Mouse (Mus musculus): ENCODE measurements around the gene Fgf12. TPM values are rescaled to one million over a fixed set of nuclear protein-coding genes. Genes with fewer than 3 reads are reported as not detected.

The Fgf12 gene
- 100 to 1,000 TPM; 138 to 144 TPM for total RNA-seq (2021)

DNA sequence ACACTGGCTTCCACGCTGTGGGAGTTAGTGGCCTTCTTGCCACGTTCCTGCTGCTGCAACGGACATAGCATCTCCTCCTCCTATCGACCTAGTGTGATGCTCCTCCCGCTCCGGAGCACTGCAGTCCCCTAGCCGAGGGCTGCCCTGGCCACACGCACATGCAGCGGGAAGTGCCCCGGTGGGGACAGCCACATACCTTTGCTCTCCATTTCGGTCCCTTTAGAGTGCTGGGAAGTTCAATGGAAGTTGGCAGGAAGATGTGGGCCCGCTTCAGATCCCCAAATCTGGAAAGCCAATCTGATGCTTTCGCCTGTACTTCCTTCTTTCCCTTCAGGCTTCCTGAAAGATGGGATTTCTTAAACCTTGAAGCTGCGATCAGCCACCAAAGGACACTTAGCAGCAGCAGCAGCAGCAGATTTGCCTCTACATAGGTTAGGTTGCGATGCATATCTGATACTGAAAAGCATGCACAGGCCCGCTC, at the start of gene Fgf12:
Gene Fgf12 (minus strand): TSS at position 431 of the 481 bp plus-strand sequence.
- peak; percentile 30 for DNase-seq
- intact Hi-C loops (cut with DNase I): no loop called here

DNA sequence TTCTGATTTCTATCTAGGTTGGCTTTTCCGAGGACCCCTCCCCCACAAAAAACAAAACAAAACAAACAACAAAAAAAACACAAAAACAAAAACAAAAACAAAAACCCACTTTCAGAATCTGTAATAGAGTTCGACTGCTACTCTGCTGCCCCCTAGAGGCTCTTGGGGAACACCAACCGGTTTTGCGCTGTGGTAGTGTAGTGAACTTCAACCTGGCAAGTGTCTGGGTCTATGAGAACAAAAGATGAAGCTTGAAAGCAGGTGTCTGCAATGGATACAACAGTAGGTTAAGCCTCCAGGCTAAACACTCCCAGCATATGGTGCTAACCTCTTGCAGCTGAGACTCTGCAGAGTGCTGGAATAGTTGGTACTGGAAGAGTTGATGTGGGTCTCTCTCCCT, 40.2 kb upstream of the Fgf12 start:
- peak; percentile 45 for DNase-seq
- intact Hi-C loops (cut with DNase I): loop anchor here (10.0 kb wide), 1 partner anchor 198 kb away; no protein-coding TSS in a partner anchor

DNA sequence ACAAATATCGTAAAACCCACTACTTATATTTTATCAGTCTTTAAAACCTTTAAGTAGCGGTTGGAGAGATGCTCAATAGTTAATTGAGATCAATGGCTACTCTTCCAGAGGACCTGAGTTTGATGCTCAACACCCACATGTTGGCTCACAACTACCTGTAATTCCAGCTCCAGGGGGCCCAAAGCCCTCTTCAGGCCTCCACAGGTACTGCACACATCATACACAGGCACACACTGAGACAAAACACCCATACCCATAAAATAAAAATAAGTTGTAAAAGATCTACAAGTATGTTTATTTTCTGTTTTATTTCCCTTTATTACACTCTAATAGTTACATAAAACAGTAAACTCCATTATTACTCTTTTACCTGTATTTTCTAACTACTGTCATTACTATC, 17.4 kb upstream of the Fgf12 start:
- DNase-seq: no peak
- intact Hi-C loops (cut with DNase I): no loop called here

DNA sequence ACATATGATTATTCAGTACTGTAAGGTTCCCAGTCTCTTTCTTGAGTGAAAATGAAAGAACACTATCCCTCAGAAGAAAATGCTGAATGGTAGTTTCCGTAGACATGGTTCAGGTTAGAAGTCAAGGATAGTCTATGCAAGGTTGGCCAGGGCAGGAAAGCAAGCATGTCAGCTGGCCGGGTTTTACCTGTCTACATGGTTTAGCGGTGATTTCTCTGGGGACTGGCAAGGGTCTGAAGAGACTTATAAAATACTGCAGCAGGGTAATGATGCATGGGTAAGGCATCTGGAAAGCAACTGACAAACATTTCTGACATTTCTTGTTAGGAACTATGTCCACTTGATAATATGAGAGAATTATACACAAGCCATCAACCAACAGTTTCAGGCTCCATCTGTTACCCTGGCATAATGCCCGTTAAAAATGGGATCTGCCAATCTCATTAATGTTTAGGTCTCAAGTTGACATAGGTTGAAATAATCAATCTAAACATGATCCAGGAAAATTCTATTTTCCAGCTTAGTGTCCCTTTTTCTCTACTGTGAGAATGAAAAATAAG, 8.6 kb upstream of the Fgf12 start:
- DNase-seq: peak; percentile 60
- intact Hi-C loops (cut with DNase I): no loop called here

DNA sequence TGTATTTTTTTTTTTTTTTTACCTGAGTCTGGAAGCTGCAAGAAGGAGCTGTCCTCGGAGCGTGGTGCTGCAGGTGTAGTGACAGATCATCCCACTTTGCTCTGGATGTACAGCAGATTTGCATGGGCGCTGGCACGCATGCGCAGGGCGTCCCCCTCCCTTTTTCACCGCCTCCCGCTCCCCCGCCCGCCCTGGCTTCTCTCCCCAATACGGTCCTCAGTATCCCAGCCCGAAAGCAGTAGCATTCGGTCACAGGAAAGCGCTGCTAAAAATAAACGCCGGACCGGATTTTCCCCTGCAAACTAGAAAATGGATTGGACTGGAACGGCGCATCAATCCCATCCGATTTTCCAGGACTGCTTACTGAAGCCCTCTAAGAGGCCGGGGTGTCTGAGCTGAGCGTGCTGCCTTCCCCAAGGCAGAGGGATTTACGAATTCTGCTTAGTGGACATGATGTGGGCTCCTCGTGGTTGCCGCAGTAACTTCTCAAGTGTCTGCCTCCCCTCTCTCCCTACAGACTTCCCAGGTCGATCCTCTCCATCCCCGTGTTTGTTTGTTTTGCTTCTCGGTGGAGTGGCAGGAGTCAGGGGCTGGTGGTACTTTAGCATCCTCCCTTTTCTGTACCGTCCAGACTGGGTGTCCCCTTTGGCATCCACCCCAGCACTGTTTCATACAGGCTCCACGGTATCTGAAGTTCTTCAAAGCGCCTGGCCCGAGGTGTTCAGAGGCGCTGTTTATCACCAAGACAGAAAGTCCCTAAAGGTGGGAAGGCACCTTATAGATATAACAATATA, 453 bp upstream of the Fgf12 start:
- peak; percentile 98 for DNase-seq
- intact Hi-C loops (cut with DNase I): no loop called here

DNA sequence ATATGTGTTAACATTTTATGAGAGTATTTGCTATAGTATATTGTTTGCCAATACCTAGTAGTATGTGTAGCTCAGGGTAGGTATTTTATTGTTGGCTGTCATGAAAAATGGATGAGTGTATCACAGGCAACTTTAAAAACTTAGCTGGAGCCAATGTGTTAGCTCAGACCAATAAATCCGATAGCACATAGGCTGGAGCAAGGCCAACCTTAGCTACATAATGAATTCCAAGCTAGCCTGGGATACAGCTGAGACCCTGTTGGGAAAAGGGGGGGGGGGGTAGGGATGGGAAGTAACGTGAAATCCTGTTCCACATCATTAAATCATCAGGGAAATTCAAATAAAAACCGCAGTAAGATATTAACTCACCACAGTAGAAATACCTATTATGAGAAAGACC, 18.4 kb downstream of the Fgf12 start:
- DNase-seq: no peak
- intact Hi-C loops (cut with DNase I): no loop called here

DNA sequence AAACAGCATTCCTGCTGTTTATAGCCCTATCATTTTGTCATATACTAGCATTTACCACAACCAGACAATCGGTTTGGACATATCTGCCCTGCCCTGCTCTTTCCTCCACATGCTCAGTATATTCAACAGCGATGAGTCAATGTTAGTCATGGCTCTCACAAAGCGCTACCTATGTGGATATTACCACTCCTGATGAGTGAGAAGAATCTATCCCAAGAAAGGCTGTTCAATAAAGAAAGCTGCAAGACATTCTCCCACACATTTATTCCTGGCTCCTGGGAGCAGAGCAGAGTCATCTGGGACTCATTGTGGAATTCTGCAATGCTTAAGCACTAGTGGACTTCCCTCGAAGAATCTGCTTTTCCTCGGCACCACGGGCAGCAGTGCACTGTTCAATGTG, 26.1 kb downstream of the Fgf12 start:
- no peak for DNase-seq
- intact Hi-C loops (cut with DNase I): no loop called here

DNA sequence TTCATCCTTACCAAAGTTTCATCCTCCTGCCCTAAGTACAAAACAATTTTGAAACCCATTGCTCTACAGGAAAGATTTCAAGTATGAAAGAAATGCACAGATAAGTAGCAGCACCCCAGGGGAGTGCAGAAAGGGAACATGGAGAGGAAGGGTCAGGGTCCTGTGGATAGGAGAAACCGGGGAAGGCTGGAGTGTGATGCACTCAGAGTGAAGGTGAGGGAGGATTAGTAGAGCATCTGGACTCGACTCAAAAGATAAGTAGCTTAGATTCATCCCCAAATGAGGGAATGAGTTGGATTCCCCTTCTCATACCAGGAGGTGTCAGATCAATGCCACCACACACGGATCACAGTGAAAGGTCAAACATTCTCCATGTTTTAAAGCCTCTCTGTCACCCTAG, 46.2 kb downstream of the Fgf12 start:
- no peak for DNase-seq
- intact Hi-C loops (cut with DNase I): no loop called here

DNA sequence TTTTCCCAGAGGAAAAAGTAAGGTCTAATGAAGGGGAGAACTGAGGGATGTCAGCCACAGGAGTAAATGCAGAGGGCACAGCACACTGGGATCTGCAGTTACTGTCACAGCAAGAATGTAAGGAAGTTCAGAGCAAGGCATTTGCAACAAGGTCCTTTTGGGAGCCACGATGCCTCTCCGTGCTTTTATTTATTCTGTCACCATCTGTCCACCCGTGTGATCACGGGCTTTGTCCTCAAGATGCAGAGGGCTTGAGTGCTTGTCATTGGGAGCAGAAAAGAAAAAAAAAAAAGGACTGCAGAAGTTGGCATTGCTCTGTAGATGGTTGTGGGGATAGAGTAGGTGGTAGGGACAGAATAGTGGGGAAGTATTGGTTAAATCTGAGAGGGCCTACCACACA, 52.5 kb downstream of the Fgf12 start:
- DNase-seq: no peak
- intact Hi-C loops (cut with DNase I): no loop called here

DNA sequence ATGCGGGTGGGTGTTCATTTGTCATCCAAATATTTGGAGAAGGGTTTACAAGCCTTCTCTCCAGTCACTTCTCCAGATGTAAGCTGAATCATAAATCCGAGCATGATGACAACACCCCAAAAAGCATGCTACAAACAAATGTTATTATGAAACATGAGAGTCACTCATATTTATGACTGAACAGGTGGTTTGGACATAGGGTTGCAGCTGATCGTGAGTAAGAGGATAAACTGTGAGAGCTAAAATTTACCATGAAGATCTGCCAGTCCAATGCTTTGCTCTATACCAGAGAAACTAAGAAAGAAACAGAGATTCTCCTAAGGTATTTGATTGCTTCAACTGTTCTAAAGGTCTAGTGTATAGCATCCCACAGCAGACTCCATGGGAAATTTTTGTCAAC, 56.0 kb downstream of the Fgf12 start:
- intact Hi-C loops (cut with DNase I): no loop called here
- DNase-seq: no peak

DNA sequence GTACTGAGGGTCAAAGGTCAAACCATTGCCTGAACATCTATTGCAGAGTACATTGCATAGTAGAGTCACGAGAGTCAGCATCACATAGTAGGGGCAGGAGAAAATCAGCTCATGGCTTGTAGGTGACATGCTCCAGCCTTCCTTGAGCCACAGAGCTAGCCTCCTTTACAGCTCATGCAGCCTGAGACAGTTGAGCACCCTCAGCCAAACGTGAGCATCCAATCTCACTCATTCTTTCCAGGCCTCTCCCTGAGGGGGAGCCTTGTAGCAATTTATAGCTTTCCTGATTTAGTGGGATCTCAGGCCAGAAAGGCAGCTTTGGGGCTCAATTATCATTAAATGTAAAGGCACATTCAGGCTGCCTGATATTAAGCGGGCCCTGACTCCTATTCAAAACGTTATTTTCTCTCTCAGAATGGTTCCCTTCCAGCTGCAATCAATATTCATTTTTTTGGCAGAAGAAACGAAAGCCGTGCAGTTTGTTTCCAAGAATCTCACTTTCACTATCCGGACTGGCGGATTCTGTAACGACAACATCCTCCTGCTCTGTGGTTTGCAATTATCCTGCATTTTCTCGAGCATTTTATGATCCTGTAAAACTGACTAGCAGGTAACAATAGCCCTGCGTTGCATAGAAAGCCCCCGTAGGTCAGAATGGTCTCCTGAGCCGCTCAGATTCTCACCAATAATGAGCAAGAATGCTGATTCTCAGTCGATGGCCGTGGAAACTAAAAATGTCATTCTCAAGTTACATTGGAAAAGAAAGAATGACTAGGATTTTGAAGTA, 58.6 kb downstream of the Fgf12 start:
- no peak for DNase-seq
- intact Hi-C loops (cut with DNase I): no loop called here

DNA sequence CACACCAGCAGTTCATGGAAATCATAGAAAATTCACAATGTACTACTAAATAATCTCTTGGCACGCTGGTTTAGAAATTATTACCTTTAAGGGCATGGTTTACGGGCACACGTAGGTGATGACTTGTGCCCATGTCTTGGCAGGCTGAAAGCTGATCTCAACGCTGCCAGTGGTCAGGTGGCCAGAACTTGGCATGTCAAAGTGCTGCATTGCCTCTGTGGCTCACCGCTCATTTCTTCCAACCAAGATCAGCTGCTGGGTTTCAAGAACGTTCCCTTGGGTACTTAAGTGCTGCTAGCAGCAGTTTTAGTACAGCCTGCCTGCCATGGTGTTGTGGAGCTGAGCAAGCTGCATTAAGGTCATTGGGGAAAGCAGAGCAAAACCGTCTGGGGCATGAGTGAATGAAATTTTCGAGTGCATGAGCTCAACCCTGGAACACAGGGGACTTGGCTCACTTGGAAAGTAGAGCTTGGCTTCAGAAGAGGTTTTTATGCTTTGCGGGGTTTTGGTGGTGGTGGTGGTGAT, 63.9 kb downstream of the Fgf12 start:
- no peak for DNase-seq
- intact Hi-C loops (cut with DNase I): no loop called here

DNA sequence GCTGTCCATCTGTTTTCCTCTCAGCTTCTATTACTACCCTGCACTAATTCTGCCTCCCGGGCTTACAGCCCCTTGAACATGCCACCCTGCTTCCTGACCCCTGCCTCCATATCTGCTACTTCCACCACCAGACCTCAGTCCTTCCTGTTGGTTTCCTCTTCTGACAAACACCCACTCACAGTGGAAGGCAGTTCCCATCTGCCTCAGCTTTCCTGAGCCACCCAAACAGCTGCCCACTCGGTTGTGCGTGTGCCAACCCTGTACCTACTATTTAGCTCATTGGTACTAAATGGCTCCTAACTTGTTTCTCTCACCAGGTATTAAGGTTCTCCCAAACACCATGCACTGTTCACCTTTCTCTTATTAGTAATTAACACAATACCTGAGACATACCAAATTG, 71.2 kb downstream of the Fgf12 start:
- intact Hi-C loops (cut with DNase I): no loop called here
- no peak for DNase-seq

DNA sequence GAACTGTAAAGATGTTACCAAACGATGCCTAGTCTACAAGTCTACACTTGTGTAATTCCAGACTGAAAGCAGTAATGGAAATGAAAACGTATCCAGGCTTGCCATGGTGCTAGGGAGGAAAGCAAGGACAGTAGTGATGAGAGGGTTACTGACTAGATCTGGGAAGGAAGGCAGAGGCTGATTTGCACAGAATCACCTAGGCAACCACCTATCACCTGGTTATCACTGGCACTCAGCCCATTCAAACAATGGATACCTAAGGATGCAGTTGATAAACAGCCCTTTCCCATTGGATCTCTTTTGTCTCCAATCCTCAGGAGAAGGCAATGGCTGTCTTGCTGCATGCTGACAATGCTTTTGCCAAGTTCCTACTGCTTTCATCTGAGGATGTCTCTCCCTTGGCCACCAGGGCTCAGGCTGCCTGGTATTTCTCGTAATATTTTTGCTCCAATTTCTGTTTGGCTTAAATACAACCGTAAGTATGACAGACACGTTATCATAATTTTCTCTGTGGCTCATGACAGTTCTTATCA, 84.0 kb downstream of the Fgf12 start:
- DNase-seq: no peak
- intact Hi-C loops (cut with DNase I): no loop called here

DNA sequence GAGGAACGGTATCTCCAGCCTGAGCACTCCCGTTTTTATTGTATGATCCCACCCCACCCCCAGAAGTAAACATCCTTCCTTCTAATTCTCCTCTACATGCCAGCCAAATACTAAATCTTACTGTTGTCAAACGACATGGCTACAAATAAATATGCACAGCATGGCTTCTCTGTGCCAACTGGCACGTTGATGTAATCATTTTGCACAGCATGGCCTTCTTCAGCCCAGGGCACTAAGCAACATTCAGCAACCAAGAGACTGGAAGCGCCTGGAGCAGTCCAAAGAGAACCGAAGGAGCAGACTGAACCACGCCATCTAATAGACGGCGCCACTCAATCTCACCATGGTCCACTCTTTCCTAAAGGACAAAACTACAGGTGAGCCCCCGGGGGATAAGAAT, 100.2 kb downstream of the Fgf12 start:
- peak; percentile 20 for DNase-seq
- intact Hi-C loops (cut with DNase I): no loop called here

DNA sequence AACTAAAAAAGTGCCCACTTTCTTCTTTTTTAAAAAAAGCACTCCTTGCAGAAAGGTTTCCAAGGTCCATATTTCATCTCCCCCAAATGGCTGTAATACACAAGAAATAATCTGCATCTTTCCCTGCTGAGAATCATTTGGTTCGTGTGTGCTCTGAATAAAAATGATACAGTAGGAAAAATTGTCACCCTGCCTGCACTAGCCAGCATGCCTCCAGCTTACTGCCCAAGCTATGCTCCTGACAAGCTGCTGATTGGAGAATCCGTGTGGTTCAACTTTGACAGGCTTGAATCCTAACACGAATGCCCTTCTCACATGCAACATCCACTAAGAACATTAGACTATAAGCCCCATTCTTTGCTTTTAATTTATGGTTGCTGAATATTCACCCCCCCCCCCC, 102.3 kb downstream of the Fgf12 start:
- peak; percentile 16 for DNase-seq
- intact Hi-C loops (cut with DNase I): no loop called here

DNA sequence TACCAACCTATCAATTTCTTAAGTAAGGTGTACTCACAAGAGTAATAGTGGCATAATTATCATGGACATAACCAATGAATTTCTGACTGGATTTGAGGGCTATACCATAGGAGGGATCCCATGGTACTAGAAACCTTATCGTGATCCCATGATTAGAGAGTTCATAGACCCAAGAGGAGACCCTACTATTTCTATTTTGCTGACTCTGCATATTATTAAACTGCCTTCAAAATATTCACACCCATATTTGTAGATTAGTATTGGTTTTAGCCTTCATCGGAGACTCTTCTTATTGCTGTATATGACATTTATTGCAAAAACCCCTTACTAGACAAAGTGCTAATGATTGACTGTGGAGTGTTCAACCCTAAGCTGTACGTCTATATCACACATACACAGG, 107.8 kb downstream of the Fgf12 start:
- DNase-seq: no peak
- intact Hi-C loops (cut with DNase I): no loop called here

DNA sequence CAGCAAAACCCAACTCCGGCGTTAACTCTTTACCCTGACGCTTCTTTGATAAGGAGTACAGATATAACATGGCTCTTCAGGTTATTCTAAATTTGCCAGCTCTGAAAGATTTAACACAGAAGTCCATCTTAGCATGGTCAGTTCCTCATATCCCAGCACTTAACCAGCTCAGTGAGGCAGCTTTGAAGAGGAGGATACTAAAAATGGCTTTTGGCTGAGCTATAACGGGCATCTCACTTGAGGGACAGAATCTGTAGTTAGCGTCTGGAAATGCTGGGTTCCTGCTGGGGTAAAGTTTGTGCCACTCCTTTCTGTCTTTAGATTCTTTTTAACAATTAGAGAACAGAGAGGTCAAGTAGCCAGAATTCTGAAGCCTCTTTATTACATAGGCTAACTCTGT, 121.1 kb downstream of the Fgf12 start:
- DNase-seq: no peak
- intact Hi-C loops (cut with DNase I): no loop called here

DNA sequence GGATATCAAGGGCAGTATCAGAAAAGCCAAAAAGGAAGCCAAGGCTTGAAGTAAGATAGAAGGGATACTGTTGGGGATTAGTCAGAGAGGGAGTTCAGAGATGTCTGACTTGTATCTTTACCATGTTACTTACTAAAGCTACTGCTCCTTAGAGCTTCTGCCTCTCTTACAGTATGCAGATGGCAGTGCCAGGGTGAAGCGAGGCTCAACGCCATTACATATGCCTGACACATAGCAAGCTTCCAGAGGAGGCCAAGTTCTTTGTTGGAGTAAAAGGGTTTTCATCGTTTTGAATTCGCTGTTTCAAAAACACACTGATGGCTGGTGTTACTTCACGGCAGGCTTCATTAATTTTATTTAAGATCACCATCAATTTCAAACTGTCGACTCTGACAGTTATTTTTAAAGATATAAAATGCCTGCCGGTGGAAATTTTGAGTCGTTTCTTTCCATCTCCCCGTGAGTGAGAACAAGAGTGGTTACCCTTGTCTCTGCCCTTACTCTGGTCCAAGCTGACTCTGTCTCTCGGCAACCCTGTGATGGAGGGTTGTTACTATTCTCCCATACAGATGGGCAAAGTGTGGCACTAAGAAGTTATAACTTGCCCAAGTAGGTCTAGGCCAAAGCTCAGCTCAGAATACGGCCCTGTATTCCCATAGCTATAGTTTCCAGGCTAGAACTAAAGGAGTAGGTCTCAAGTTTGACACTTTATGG, 121.9 kb downstream of the Fgf12 start:
- intact Hi-C loops (cut with DNase I): no loop called here
- no peak for DNase-seq

DNA sequence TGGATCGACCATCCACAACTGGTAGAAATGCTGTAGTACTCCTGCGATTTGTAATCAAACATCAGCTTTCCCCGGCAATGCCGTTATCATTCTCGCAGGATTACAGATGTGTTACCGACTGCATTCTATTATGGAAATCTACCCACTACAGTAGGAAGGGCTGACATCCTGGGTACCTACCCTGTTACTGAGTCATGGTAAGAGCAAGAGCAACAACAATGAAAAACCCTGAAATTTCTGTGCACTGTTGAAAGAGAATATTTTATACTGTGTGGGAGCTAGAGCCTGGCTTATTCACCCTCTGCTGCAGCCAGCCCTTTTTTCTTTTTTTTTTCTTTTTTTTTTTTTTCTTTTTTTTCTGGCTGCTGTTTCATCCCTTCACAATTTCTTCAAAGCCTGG, 126.6 kb downstream of the Fgf12 start:
- no peak for DNase-seq
- intact Hi-C loops (cut with DNase I): no loop called here

DNA sequence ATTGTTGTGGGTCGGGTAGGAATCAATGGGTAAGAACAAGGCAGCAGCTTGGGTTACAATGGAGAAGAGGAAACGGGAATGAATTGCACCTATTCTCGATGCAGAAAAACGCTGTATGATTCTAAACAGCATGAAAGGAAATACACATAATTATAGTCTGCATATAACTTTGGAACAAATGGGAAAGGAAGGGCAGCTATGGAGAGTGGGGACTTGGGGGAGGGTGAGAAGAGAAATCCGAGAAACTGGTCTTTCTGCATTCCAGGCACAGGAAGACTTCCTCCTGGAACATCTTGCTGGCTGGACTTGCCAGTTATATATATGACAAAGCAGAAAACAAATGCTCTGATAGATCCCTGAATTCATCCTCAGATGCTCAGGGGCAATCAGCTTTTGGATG, 127.2 kb downstream of the Fgf12 start:
- no peak for DNase-seq
- intact Hi-C loops (cut with DNase I): no loop called here
